Mouse (Mus musculus) midbrain, postnatal 0 days (tissue): ENCODE results near the gene Pde1b. TPM values are rescaled to one million over a fixed set of nuclear protein-coding genes. Genes with fewer than 3 reads are reported as not detected.

ENCODE experiments used
- ATAC-seq: fragments of 200-750 bp; cut with Nextera tagmentation; 2 replicates; pipeline ENCODE4 v1.8.0; 2017; ENCODE audit warnings: moderate number of reproducible peaks, mild to moderate bottlenecking, moderate TSS enrichment, moderate library complexity; ENCODE audit not compliant: low FRiP score
- DNase-seq: peaks from one replicate; pipeline ENCODE4 v3.0.0-alpha.2; 2015; ENCODE audit warnings: low spot score
- H3K27ac ChIP-seq: fragments of 300-500 bp; sonication (generic); 2 replicates; pipeline ENCODE4 v1.5.1; 2014; ENCODE audit warnings: low read depth, mild to moderate bottlenecking, low read length, mixed read lengths
- H3K27me3 ChIP-seq: fragments of 300-500 bp; sonication (generic); 2 replicates; pipeline ENCODE4 v1.6.1; 2014; ENCODE audit warnings: low read length, control low read depth, mixed read lengths; ENCODE audit not compliant: insufficient read depth
- H3K36me3 ChIP-seq: fragments of 300-500 bp; sonication (generic); 2 replicates; pipeline ENCODE4 v1.6.1; 2014; ENCODE audit warnings: low read length, control low read depth, mixed read lengths; ENCODE audit not compliant: insufficient read depth
- H3K4me1 ChIP-seq: fragments of 300-500 bp; sonication (generic); 2 replicates; pipeline ENCODE4 v1.6.1; 2014; ENCODE audit warnings: mild to moderate bottlenecking, control low read depth, antibody characterized with exemption, low read length, mixed read lengths; ENCODE audit not compliant: insufficient read depth
- H3K4me2 ChIP-seq: fragments of 300-500 bp; sonication (generic); 2 replicates; pipeline ENCODE4 v1.6.1; 2014; ENCODE audit warnings: low read depth, mild to moderate bottlenecking, low read length, mixed read lengths; ENCODE audit not compliant: poor library complexity, severe bottlenecking
- H3K4me3 ChIP-seq: fragments of 300-500 bp; sonication (generic); 2 replicates; pipeline ENCODE4 v1.5.1; 2014; ENCODE audit warnings: low read depth, mild to moderate bottlenecking, low read length, moderate library complexity
- H3K9ac ChIP-seq: fragments of 300-500 bp; sonication (generic); replicated peaks from 2 replicates; pipeline ENCODE4 v1.6.1; 2014; ENCODE audit warnings: mild to moderate bottlenecking, low read length, moderate library complexity, mixed read lengths; ENCODE audit not compliant: poor library complexity, severe bottlenecking
- H3K9me3 ChIP-seq: fragments of 300-500 bp; sonication (generic); 2 replicates; pipeline ENCODE4 v1.6.1; 2016; ENCODE audit warnings: low read length, control low read depth
- CTCF ChIP-seq: IDR thresholded peaks from 2 replicates; pipeline ENCODE4 v1.5.1; 2016; ENCODE audit warnings: antibody characterized with exemption, mild to moderate bottlenecking
- WGBS: fragments of 180-500 bp; shearing (Covaris S2); extraction: QIAGEN DNeasy Blood & Tissue Kit; methylation state at CpG from one replicate; pipeline ENCODE4 v1.1.7; 2014; 5-methylcytosine and 5-hydroxymethylcytosine counted together
- polyA plus RNA-seq: library from polyadenylated mRNA; unstranded; fragments of >200 nt; fragmentation: Nextera tagmentation; extraction: Ambion mirVana; gene quantifications from 2 replicates; pipeline ENCODE4 v1.2.1, GENCODE M21; 2015
- total RNA-seq: library from RNA; depleted of rRNA; stranded (reverse); fragments of >200 nt; gene quantifications from 2 replicates; pipeline ENCODE4 v1.2.3, GENCODE M21; 2014

Gene Pde1b
- total and polyA plus RNA-seq, 2 experiments from 2014 or later, result 69.3 to 112 TPM

GRCm38 (mm10) chr15:103500723-103501122 lies 2.1 kb upstream of the Pde1b start:
- Histone ChIP-seq H3K36me3 (no peaks in the 10 kb centered on the region), H3K9ac (no peak overlapping the region), H3K9me3 (no peaks in the 10 kb centered on the region), H3K4me1 (peaks cover 8% of the 10 kb centered on the region; the same call in 1 of the 2 replicates), H3K27me3 (no peaks in the 10 kb centered on the region), H3K27ac (no peak overlapping the region), H3K4me2 (no peak overlapping the region), H3K4me3 (no peak overlapping the region)
- 69% methylated on average over 1 of the region's 1 CpGs for WGBS
- ATAC-seq (no peak), DNase-seq (no peak)
- no peak for TF ChIP-seq CTCF

GRCm38 (mm10) chr15:103501186-103501585 lies 1.6 kb upstream of the Pde1b start:
- H3K9ac ChIP-seq, result no peak overlapping the region
- H3K36me3 ChIP-seq, result no peaks in the 10 kb centered on the region
- no peaks in the 10 kb centered on the region for H3K27me3 ChIP-seq
- WGBS, result 58% methylated on average over 2 of the region's 2 CpGs
- H3K27ac ChIP-seq, result no peak overlapping the region
- H3K4me2 ChIP-seq, result no peak overlapping the region
- TF ChIP-seq CTCF, result no peak
- H3K9me3 ChIP-seq, result no peaks in the 10 kb centered on the region
- no peak overlapping the region for H3K4me3 ChIP-seq
- no peak for DNase-seq
- no peak for ATAC-seq
- peaks cover 8% of the 10 kb centered on the region; the same call in 1 of the 2 replicates for H3K4me1 ChIP-seq

DNA sequence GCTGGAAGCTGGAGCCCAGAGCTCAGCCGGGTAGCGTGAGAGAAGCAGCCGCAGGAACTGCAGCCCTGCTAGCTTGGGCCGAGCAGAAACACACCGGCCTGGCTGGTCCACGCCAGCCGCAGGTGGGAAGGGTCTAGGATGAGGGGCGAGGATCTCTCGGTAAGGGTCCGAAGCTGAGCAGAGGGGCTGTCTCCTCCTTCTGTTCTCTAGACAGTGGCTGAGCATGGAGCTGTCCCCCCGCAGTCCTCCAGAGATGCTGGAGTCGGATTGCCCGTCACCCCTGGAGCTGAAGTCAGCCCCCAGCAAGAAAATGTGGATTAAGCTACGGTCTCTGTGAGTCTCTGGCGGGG lies 392 bp downstream of the Pde1b start:
- Histone ChIP-seq H3K27me3 (no peaks in the 10 kb centered on the region), H3K4me1 (peaks cover 17% of the 10 kb centered on the region; the same call in 1 of the 2 replicates), H3K27ac (peak overlapping the region; percentile 69), H3K36me3 (no peaks in the 10 kb centered on the region), H3K4me3 (peak overlapping the region; percentile 68), H3K9ac (peak overlapping the region; percentile 87), H3K9me3 (no peaks in the 10 kb centered on the region), H3K4me2 (peak overlapping the region; percentile 85)
- ATAC-seq (peak; percentile 64), DNase-seq (no peak)
- 2% methylated on average over 15 of the region's 15 CpGs for WGBS
- TF ChIP-seq CTCF, result no peak

- Histone ChIP-seq H3K36me3 (no peaks in the 10 kb centered on the region), H3K27me3 (no peaks in the 10 kb centered on the region), H3K4me3 (peak overlapping the region; percentile 68), H3K9ac (peak overlapping the region; percentile 87), H3K4me1 (peaks cover 17% of the 10 kb centered on the region; the same call in 1 of the 2 replicates), H3K9me3 (no peaks in the 10 kb centered on the region), H3K27ac (peak overlapping the region; percentile 69), H3K4me2 (peak overlapping the region; percentile 85)
- peak; percentile 28; the same call in 1 of the 2 replicates for TF ChIP-seq CTCF
- peak; percentile 45 for DNase-seq
- 28% methylated on average over 12 of the region's 12 CpGs for WGBS
- peak; percentile 52 for ATAC-seq
Observed at GRCm38 (mm10) chr15:103503660-103504059, 826 bp downstream of the Pde1b start.

GRCm38 (mm10) chr15:103509317-103509716 lies 6.5 kb downstream of the Pde1b start:
- Histone ChIP-seq H3K4me1 (peaks cover 21% of the 10 kb centered on the region; the same call in 1 of the 2 replicates), H3K4me2 (no peak overlapping the region), H3K27me3 (no peaks in the 10 kb centered on the region), H3K9ac (no peak overlapping the region), H3K27ac (peak overlapping the region; percentile 43; the same call in 1 of the 2 replicates), H3K9me3 (no peaks in the 10 kb centered on the region), H3K4me3 (no peak overlapping the region), H3K36me3 (no peaks in the 10 kb centered on the region)
- ATAC-seq (no peak), DNase-seq (peak; percentile 47)
- WGBS, result 53% methylated on average over 3 of the region's 3 CpGs
- no peak for TF ChIP-seq CTCF

GRCm38 (mm10) chr15:103511652-103512051 lies 8.8 kb downstream of the Pde1b start:
- Histone ChIP-seq H3K9ac (no peak overlapping the region), H3K9me3 (no peaks in the 10 kb centered on the region), H3K36me3 (no peaks in the 10 kb centered on the region), H3K4me2 (no peak overlapping the region), H3K27ac (no peak overlapping the region), H3K4me1 (peaks cover 15% of the 10 kb centered on the region; the same call in 1 of the 2 replicates), H3K4me3 (no peak overlapping the region), H3K27me3 (no peaks in the 10 kb centered on the region)
- 65% methylated on average over 1 of the region's 1 CpGs for WGBS
- TF ChIP-seq CTCF, result no peak
- ATAC-seq, result no peak
- no peak for DNase-seq
